Mouse (Mus musculus) bone marrow macrophage, adult 2 months (primary cell): ENCODE data around the gene Calm3. TPM values are rescaled to one million over a fixed set of nuclear protein-coding genes. Genes with fewer than 3 reads are reported as not detected.

Experiments used
- H3K27ac ChIP-seq: 2 replicates; pipeline ENCODE4 v1.5.1; 2012; ENCODE audit warnings: low read depth, low read length; ENCODE audit not compliant: insufficient read depth
- H3K4me1 ChIP-seq: 2 replicates; pipeline ENCODE4 v1.6.1; 2012; ENCODE audit warnings: low read length; ENCODE audit not compliant: control insufficient read depth, insufficient read depth
- H3K4me3 ChIP-seq: 2 replicates; pipeline ENCODE4 v1.5.1; 2012; ENCODE audit warnings: mild to moderate bottlenecking, low read length, moderate library complexity; ENCODE audit not compliant: insufficient read depth
- CTCF ChIP-seq: IDR thresholded peaks from 2 replicates; pipeline ENCODE4 v1.5.1; 2012; ENCODE audit warnings: low read depth, mild to moderate bottlenecking, low read length, moderate library complexity
- POLR2A ChIP-seq: IDR thresholded peaks from 2 replicates; pipeline ENCODE4 v1.6.1; 2012; ENCODE audit warnings: mild to moderate bottlenecking, low read depth, low read length, borderline replicate concordance
- polyA plus RNA-seq: library from polyadenylated mRNA; stranded (reverse); fragments of >200 nt; gene quantifications from 2 replicates; pipeline ENCODE4 v1.2.4, GENCODE M21; 2012; ENCODE audit not compliant: missing spikeins, insufficient read depth, insufficient read length

Calm3 gene
- polyA plus RNA-seq, 1 experiment = 373 TPM

DNA sequence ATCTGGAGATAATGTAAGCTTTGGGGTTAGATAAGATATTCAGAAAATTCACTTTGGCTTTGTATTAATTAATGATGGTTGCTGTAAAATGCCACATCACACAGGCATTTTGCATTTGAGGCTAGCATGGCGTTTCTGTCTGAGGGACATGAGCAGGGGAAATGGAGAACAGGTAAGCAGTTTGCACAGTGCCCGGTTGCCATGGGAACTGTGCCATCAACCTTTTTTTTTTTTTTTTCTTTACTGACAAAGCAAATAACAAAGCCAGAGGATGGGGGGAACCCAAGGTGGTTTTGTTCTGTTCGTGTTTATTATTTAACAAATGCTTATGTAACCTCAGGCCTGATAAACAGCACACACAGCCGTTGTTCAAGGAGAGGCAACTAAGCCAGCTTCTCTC lies 18.9 kb upstream of the Calm3 start:
- no peaks in the 10 kb centered on the region for H3K4me1 ChIP-seq
- H3K4me3 ChIP-seq = no peak overlapping the region
- H3K27ac ChIP-seq = no peak overlapping the region
- no peak for TF ChIP-seq CTCF
- no peak for TF ChIP-seq POLR2A

DNA sequence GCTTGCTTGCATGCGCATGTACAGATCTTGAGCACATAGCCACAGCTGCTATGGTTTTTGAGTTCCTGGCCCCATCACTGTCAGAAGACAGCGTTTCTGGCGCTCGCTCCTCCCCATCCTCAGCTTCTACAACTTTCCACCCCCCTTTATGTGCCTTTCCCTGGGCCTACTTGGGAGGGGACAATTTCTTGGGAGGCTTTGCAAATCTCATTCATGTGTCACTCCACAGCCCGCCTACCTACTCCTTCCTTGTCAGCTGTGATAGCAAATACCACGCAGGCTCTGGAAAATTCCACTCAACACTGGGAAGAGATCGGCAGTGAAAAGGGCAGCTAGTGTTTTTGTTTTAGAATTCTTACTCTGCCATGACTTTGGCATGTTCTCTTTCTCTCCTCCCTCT lies 16.4 kb upstream of the Calm3 start:
- H3K4me3 ChIP-seq = no peak overlapping the region
- TF ChIP-seq CTCF = no peak
- no peak for TF ChIP-seq POLR2A
- H3K27ac ChIP-seq = no peak overlapping the region
- H3K4me1 ChIP-seq = no peaks in the 10 kb centered on the region

DNA sequence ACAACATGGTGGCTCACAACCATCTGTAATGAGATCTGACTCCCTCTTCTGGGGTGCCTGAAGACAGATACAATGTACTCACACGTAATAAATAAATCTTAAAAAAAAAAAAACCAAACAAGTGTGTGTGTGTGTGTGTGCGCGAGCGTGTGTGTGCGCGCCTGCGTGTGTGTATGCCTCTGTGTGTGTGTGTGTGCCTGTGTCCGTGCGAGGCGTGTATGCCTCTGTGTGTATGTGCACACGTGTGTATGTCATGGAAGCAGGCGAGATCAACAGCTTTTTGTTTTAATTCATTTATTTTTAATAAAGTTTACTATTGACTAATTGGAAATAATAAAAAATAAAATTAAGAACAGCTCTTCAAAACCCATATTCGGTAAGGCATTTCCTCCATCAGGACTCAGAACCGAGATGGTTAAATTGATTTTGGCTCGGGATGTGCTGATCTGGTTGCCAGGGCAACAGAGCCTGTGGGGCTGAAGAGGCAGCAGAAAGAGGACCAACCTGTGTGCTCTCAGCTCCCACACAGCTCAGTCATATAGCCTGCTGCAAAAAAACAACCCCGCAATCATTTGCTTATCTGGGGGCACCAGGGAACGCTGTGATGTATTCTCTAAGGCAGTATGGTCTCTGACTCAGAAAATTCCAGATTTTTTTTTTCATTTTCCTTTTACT lies 14.3 kb upstream of the Calm3 start:
- no peak overlapping the region for H3K4me3 ChIP-seq
- no peaks in the 10 kb centered on the region for H3K4me1 ChIP-seq
- H3K27ac ChIP-seq = no peak overlapping the region
- TF ChIP-seq POLR2A = no peak
- TF ChIP-seq CTCF = no peak

DNA sequence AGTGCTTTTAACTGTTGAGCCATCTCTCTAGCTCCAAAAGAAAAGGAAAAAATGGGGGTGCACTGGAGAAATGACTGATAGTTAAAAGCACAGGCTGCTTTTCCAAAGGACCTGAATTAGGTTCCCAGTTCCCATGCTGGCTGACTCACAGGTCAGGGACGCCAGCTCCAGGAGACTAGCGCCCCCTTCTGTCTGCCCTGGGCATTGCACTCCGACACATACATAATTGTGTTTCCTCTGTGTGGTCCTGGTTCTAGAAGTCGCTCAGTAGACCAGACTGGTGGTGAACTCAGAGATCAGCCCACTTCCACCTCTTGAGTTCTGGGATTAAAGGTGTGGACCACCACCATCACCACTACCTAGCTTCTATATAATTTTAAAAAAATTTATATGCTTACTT lies 13.4 kb upstream of the Calm3 start:
- TF ChIP-seq POLR2A (no peak), CTCF (peak; percentile 38)
- Histone ChIP-seq H3K4me3 (no peak overlapping the region), H3K4me1 (no peaks in the 10 kb centered on the region), H3K27ac (no peak overlapping the region)

DNA sequence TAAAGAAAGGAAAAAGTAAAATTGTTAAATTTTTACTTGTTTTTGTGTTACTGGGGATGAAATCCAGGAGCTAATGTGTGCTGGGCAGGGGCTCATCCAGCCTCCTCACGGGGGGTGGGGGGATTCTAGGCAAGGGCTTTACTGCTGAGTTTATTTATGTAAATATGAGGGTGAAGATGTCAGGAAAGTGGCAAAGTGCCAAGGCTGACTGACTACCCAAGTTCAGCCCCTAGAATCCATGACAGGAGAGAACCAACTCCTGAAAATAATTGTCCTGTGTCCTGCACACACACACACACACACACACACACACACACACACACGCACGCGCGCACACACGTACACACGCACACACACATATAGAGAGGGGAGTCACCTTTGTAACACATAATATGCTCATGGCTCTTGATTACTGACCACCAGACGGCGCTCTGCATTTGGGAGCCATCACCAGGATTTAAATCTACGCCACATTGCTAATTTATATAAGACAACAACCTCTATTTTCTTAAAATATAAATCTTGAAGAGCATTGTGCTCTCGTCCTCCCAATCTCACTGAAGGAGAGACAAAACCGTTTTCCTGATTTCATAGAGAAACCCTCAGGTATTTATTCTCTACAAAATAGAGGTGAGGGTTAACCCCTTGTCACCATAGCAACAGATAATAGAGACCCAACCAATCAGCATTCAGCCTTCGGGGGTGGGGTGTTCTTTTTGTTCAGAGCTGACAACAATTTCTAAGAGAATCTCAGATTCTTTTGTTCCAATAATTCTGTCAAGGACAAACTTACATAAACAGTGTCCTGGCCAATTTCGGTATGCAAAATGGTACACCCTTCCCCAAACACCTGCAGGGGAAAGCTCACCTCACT lies 9.0 kb upstream of the Calm3 start:
- no peak overlapping the region for H3K27ac ChIP-seq
- H3K4me1 ChIP-seq = no peaks in the 10 kb centered on the region; the same call in 1 of the 2 replicates
- no peak overlapping the region for H3K4me3 ChIP-seq
- TF ChIP-seq POLR2A = no peak

DNA sequence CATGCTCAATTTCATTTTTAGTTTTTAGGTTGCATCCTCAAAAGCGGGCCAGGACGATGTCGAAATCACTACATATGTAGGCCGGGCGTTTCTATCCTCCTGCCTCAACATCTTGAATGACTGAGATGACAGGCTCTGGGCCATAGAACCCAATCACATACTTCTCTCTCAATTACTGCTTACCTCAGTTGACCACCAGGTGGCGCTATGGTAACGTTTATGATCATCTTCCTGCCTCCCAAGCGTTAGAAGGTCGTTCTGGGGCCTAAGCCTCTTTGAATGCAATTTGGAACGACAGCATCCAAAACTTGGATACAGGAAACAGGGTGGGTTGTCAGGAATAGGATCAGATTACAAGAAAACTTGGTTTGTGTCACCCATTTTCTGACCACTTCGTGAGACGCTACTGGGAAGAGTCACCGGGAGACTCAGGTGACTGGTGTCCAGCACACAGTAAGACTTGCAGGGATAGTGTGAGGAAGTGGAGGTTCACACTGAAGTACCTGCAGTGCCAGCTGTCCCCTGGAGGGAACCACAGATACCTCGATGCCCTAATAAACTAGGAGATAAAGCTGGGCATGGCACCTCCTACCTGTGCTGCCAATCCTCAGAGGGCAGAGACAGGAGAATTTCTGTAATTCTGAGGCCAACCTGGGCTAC lies 8.2 kb upstream of the Calm3 start:
- TF ChIP-seq POLR2A (no peak), CTCF (peak; percentile 26; the same call in 1 of the 2 replicates)
- Histone ChIP-seq H3K27ac (no peak overlapping the region), H3K4me1 (no peaks in the 10 kb centered on the region; the same call in 1 of the 2 replicates), H3K4me3 (no peak overlapping the region)

DNA sequence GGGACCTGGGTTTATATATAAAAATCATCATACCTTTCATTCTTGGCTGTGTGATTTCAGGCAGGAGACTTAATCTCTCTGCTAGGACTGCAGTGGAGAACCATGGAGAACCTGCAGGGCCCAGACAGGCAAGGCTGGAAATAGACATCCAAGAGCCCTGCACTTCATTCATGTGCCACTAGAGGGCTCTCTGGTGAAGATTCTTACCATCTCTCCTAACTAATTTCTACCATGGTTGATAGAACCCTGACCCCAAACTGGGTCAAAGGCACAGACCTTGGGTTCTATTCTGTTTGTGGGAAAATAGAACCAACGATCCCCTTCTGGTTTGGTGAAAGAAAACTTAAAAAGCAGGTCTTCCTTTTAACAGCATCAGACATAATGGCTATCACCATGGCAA lies 6.9 kb upstream of the Calm3 start:
- peak; percentile 41; the same call in 1 of the 2 replicates for TF ChIP-seq CTCF
- TF ChIP-seq POLR2A = no peak
- Histone ChIP-seq H3K4me1 (no peaks in the 10 kb centered on the region; the same call in 1 of the 2 replicates), H3K4me3 (no peak overlapping the region), H3K27ac (no peak overlapping the region)

DNA sequence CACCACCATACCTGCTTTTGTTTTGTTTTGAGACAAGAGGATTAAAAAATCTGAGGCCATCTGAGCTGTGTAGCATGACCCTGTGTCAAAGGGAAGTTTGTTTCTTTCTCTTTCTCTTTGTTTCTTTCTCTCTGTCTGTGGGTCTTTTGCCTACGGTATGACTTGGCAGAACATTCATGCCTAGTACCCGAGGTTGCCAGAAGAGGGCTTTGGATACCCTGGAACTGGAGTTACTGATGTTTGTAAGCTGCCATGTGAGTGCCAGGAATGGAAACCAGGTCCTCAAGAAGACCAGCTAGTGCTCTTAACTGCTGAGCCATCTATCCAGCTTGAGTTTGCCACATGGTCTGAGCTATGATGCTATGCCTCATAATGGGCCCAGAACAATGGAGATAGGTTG lies 4.4 kb upstream of the Calm3 start:
- Histone ChIP-seq H3K4me3 (no peak overlapping the region), H3K4me1 (peaks cover 2% of the 10 kb centered on the region; the same call in 1 of the 2 replicates), H3K27ac (no peak overlapping the region)
- TF ChIP-seq POLR2A = no peak
- TF ChIP-seq CTCF = no peak

DNA sequence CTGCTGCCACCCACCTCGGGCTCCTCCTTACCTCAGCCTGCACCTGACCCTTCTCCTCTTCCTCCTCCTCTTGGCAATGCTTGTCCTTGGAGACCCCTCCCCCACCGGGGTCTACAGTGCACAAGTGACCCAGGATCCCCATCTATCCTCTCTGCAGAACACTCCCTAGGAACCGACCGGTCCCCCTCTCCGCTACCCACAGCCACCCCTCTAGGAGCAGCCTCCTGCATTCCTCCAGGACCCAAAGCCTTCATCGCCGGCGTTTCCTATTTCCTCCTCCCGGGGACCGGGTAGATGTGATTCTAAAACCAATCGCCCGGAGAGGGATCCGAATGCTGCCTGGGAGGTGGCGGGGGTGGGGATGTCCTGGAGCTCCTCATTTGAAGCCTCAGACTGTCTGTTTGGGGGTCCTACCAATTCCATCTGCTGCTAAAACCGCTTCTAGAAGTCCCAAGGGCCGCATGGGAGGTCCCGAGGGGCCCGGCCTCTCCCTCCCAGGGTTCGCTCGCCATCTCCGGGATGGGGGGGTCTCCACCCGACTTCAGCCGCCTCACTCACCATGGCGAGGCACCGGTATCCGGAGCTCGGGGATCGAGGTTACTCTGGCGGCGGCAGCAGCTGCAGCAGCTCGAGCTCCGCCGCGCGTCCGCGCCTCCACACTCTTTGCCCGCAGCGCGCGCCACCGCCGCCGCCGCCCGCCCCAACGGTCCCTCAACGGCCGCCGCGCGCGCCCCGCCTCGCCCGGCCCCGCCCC lies 454 bp downstream of the Calm3 start:
- TF ChIP-seq POLR2A (no peak), CTCF (no peak)
- Histone ChIP-seq H3K4me1 (peaks cover 7% of the 10 kb centered on the region), H3K4me3 (peak overlapping the region; percentile 88), H3K27ac (peak overlapping the region; percentile 96)
